Mouse (Mus musculus): Measurements from ENCODE around the gene Sde2. TPM values are rescaled to one million over a fixed set of nuclear protein-coding genes. Genes with fewer than 3 reads are reported as not detected.
A peak's percentile ranks its signal among the peaks of the same experiment; 100 is the strongest.
"Not testable (repeated sequence)": the region's sequence is repeated elsewhere in the genome, so short reads cannot be mapped to it uniquely, and the experiment has no call there.

Sde2 gene
- total RNA-seq, 1 experiment from 2014 or later: 38.8 TPM

DNA sequence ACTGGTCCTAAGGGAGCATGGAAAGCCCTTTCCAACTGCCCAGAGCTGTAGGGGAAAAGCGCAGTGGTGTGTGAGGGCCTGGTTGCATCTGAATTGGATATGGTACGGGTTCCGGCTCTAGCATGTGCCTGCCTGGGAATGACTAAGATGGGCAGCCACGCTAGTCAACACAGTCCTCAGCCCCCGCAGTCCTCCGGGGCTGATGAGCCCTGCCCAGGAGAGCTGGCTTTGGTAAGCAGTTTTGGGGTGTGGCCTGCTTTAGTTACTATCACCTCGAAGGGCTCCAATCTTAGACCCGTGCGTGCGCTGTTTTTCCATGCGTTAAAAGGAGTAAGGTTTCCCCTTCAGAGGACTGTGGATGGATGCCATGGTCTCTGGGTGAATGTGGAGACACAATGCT is 20.8 kb upstream of the Sde2 start:
- ATAC-seq (ENCODE audit: extremely low read depth, insufficient number of reproducible peaks, low FRiP score, poor library complexity, severe bottlenecking): 0 out of 2 replicates have a peak, but pooled peaks have one; percentile 2

DNA sequence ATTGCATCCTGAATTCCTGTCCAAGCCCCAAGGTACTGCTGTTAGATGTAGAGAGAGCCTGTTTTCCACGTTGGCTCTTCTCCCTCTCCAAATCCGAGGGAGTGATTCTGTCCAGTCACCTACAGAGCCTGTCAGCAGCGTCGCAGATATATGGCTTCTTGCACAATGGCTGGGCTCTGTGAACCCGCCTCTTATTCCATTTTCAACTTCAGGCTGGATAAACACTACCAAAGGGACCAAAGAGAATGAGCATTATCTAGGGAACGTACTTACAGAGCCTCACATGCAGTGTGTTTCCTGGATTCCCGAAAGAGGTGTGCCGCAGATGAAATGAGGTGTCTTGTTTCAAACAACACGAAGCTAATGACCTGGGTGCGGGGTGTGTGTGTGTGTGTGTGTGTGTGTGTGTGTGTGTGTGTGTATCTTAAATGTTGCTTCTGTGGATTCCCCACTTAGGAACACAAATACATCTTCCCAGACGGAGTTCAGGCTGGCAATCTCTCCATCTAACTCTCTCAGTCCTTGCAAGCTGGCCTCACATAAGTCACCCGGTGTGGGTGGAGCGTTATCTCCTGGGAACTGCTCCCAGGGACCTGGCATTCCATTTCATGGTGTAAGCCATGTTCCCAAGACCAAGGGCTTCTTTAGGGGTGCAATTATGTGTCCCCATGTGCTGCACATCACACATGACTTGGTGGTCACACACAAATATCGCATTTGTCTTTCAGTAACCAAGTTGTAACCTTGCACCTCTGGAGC is 20.2 kb upstream of the Sde2 start:
- ATAC-seq (ENCODE audit: extremely low read depth, insufficient number of reproducible peaks, low FRiP score, poor library complexity, severe bottlenecking): no peak

DNA sequence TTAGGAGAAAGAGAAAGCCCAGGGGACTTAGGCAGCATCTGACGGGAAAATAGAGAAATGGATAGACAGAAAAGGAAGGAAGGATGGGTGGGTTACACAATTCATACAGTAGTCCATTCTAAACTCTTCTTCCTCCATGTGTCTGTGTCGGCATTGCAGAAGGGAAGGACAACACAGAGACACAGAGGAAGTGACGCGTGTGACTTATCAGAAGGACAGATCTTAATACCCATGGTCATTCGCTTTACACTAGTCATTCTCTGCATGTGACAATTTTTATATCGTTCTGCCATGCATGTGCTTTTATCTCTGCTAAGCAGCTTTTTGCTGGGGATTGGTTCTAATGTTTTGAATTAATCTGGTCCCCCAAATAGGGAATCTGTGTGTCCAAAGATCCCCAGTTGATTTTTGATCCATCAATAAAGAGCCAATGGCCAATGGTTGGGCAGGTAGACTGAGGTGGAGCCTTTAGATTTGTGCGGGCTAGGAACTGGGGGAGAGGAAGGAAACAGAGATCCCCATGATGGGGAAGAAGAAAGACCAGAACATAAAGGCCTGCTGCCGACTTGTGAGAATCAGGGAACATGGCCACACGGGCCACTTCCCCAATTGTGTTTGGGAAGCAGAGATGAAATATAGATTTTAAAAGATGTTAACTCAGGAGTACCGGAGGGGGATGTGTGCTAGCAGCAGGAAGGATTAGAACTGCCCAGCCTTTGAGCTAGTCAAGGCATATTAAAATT is 15.5 kb upstream of the Sde2 start:
- peak; percentile 66; the same call in 1 of the 2 replicates for ATAC-seq (ENCODE audit: extremely low read depth, insufficient number of reproducible peaks, low FRiP score, poor library complexity, severe bottlenecking)

DNA sequence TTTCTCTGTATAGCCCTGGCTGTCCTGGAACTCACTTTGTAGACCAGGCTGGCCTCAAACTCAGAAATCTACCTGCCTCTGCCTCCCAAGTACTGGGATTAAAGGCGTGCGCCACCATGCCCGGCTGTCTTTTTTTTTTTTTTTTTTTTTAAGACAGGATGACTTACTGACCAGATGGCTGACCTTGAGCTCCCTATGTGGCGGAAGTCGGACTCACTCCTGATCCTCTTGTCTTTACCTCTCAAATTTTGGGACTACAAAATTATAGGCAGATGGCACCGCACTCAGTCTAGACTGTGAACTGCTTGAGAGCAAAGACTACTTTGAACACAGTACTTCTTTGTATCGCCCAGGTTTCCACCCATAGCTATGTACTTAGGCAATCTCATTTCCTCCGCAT is 14.5 kb upstream of the Sde2 start:
- not testable (repeated sequence) for ATAC-seq (ENCODE audit: extremely low read depth, insufficient number of reproducible peaks, low FRiP score, poor library complexity, severe bottlenecking)

DNA sequence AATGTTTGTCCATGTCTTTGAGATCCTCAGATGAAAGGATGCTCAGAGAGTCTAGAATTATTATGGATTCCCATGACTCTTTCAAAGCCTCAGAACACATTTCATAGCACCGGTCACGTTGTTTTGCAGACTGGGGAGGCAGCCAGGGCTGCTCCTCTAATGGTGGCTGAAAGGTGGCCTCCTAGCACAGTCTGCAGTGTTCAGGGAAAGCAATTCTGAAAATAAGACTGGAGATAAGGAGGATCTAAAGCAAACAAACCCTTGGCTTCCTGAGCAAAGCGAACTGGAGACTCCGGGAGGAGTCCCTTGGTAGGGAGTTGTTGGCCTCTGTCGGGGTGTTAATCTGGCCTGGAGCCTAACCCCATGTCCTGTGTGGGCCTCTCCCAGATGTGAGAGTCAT is 13.7 kb upstream of the Sde2 start:
- no peak for ATAC-seq (ENCODE audit: extremely low read depth, insufficient number of reproducible peaks, low FRiP score, poor library complexity, severe bottlenecking)

DNA sequence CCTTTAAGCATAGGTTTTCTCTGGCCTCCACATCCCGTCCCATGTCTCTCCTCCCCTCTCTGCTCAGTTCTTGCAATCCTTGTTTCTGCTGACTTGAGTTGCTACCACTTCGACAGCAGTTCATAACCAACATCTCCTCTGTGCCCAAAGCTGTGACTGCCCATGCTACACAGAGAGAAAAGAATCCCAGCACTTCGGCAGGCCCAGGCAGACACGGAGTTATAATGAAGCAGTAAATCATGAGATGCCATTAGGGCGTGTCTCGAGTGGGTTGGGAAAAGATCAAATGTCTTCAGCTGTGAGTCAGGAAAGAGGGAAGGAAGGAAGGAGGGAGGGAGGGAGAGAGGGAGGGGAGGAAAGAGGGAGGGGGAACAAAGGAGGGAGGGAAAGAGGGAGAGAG is 12.9 kb upstream of the Sde2 start:
- ATAC-seq (ENCODE audit: extremely low read depth, insufficient number of reproducible peaks, low FRiP score, poor library complexity, severe bottlenecking): no peak

DNA sequence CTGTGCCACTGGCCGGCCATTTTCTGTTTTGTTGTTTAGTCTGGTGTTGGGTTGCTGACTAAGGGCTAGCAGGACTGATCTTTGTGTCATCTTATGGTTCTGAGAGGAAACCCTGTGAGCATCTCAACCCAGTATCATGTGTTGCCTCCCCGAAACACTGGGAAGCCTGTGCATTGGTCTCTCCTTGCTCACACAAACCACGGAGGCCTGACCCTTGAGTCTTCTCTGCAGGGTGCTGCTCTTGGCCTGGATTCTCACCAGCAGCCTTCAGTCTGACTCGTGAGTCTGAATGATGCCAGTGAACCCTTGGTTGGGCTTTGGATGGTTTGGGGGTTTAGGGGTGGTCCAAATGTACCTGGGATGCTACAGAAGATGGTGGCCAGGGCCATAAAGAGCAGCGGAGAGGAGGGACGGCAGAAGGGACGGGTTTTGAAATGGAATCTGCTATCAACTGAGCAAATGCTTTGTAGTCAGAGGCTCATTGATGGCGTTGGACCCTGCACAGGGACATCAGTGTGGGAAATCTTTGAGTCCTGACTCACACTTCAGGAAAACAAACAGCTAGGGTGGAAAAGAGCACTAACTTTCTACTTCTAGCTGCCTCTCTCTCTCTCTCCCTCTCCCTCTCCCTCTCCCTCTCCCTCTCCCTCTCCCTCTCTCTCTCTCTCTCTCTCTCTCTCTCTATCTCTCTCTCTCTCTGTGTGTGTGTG is 11.6 kb upstream of the Sde2 start:
- ATAC-seq (ENCODE audit: extremely low read depth, insufficient number of reproducible peaks, low FRiP score, poor library complexity, severe bottlenecking): no peak

DNA sequence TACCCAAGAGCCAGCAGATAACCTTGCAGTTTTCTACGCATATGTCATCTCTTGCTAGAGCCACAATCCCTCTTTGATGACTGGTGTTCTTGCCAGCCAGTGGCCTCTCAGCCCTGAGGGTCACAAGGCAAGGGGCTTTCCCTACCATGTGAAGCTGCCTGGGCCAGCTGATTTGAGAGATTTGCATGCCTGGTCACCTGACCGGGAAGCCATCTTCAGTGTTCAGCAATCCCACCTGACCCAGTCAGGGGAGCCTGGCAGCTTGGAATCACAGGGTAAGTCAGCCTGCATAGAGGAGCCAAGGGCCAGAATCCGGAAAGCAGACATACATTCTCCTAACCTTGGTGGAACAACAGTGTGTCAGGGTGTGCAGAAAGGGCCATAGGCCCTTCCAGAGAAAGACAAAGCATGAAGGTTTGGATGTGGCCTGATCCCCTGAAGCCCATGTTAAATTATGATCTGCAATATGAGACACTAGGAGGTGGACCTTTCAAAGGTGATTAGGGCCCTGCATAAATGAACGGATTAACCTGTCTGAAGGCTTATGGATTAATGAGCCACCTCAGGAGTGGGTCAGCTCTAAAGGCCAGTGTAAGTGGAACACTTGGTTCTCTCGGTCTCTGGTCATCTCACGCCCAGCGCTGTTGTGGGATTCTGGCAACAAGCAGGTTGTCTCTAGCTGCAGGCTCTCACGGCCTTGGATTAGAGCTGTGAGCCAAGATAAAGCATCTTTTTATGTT is 9.2 kb upstream of the Sde2 start:
- peak; percentile 26; the same call in 1 of the 2 replicates for ATAC-seq (ENCODE audit: extremely low read depth, insufficient number of reproducible peaks, low FRiP score, poor library complexity, severe bottlenecking)

DNA sequence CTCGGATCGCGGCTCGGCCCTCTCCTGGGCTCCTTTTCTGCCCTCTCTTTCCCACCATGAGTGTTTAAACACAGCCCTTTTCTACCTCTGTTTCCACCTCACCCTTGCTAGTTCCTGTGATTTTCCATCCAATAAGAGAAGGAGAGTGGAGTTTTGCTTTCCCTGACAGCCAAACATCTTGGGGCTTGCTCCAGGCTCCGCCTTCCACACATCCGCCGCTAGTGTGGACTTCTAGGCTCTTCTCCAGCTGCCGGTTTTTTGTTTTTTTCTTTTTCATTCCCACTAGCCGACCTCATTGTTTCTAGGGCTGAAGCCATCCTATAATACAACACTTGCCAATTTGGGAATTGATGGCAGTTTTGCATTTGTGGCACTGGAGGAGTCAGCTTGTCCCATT is 2.8 kb upstream of the Sde2 start:
- no peak for ATAC-seq (ENCODE audit: extremely low read depth, insufficient number of reproducible peaks, low FRiP score, poor library complexity, severe bottlenecking)

DNA sequence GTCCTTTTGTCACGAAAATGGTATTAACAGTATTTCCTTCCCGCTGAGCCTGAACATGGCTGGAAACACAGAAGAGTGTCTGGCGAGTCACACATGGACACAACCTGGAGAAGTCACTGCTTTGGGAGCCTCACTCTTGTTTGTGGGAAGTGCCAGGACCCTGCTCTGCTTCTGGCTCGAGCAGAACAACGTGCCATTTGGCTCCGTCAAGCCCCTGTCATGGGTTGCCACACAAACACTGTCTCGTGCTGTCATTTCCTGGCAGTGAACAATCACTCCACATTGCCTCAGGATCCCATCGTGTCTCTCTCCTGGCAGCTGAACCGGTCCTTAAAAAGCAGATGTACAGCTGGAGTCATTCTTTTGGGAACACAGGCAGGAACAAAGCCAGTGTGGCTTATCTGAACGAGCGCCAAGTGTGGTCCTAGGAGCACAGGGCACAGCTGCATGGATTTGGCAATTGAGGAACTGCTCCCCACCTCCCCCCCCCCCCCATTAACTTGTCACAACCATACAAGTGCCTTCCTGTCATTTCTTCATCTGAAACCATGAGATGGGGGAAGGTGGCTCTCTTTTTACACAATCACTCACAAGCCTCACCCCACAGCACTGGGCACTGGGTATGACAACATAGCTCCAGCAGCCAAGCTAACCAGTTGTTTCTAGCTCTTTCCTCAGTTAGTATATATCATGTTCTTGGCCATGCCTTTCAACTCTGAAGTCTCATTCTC is 2.3 kb upstream of the Sde2 start:
- ATAC-seq (ENCODE audit: extremely low read depth, insufficient number of reproducible peaks, low FRiP score, poor library complexity, severe bottlenecking): peak; percentile 61

DNA sequence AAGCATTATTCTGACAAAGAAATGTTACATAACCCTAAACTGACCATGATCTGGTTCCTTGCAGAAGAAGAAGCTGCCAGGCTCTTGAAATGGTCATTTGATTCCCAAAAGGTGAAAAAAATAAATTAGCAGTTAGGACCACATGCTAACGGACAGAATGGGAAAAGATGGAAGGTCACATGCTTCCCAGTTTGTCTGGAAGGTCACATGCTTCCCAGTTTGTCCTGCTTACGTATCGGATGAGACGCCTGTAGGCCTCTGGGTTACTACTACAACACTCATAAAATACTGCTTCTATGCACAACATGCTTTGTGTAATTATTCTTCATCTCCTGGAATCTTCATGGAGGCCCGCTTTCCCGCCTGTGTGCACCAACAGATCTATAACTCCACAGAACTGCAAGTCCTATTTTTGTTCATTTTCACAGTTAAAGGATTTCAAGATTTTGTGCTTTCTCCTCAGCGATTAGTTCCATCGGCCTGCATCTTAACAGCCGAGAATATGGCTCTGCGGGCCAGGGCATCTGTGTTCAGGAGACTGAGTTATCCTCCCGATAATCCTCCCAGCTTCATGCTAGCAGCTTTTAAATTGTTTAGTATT is 1.1 kb upstream of the Sde2 start:
- ATAC-seq (ENCODE audit: extremely low read depth, insufficient number of reproducible peaks, low FRiP score, poor library complexity, severe bottlenecking): no peak

DNA sequence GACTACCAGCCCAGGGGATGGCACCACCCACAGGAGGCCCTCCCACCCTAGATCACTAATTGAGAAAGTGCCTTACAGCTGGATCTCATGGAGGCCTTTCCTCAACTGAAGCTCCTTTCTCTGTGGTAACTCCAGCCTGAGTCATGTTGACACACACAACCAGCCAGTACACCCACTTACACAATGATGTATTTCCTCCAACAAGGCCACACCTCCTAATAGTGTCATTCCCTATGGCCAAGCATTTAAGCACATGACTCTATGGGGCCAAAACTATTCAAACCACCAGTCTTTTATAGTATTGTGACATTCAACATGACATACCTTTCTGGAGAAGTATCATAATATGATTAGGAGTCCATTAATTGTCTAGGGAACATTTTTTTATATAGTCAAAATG is 7.8 kb downstream of the Sde2 start:
- peak; percentile 83 for ATAC-seq (ENCODE audit: extremely low read depth, insufficient number of reproducible peaks, low FRiP score, poor library complexity, severe bottlenecking)

DNA sequence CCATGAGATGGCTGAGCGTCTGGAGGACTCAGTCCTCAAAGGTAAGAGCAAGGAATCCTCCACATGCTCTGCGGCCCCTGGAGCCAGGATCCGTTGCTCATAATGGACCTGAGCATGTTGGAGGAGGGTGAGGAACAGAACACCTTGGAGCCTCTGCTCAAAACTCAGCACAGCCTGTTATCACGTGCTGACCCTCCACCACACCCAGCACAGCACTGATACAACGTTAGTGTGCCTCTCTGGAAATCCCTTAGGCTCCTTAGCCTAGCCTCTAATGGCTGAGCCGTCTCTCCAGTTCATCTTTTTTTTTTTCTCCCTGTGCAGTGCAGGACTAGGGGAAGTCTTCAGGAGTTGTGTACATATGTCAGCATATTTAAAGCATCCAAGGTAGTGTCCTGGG is 9.1 kb downstream of the Sde2 start:
- ATAC-seq (ENCODE audit: extremely low read depth, insufficient number of reproducible peaks, low FRiP score, poor library complexity, severe bottlenecking): no peak

DNA sequence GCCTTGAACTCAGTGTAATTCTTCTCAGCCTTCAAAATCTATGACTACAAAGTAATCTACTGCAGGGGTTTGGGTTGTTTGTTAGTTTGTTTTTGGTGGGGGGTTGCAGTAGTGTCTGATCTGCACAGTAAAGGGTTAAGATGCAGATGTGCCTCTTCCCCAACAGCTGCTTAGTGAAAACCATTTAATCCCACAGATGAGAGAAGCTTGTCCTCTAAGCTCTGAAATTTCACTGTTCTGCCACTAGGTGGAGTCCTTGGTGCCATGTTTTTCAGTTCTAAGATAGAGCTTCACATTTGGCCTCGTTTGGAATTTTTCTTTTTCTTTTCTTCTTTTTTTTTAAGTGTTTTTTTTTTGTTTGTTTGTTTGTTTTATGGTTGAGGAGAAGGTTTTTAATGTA is 12.7 kb downstream of the Sde2 start:
- ATAC-seq (ENCODE audit: extremely low read depth, insufficient number of reproducible peaks, low FRiP score, poor library complexity, severe bottlenecking): peak; percentile 62; the same call in 1 of the 2 replicates

DNA sequence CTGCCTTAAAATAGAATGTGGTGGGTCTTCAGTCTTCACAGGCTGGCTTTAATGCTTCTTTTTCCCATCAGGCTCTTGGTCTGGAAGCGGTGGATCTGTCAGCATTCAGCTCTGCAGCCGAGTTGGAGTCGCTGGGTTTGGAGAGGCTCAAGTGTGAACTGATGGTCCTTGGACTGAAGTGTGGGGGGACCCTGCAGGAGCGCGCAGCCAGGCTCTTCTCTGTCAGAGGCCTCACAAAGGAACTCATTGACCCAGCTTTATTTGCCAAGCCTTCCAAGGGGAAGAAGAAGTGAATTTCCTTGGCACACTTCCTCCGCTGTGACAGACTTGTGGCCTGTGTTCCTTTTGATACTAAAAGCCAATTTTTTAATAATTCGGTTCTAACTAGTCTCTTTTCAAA is 15.1 kb downstream of the Sde2 start:
- ATAC-seq (ENCODE audit: extremely low read depth, insufficient number of reproducible peaks, low FRiP score, poor library complexity, severe bottlenecking): no peak

DNA sequence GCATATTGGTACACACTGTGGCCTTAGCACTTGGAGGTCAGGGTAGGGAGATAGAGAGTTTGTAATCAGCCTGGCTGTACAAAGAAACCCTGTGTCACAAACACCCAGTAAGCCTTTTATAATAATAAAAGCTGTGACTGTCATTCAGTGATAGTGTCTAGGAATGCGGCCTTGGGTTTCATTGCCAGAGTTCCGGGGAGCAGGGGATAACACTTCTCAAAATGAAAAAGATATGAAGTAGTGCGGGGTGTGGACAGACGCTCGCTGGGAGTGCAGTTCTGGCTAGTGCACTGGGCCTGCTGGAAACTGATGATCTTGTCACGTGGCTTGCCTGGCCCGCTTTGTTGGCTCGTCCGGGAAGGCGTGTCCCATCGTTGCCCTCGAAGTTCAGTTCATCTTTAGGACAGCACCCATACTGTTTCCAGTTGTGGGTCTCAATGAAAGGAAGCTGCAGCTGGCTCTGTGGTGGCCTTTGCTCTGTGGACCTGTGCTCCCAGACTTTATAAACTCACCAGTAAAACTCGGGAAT is 19.3 kb downstream of the Sde2 start:
- no peak for ATAC-seq (ENCODE audit: extremely low read depth, insufficient number of reproducible peaks, low FRiP score, poor library complexity, severe bottlenecking)

DNA sequence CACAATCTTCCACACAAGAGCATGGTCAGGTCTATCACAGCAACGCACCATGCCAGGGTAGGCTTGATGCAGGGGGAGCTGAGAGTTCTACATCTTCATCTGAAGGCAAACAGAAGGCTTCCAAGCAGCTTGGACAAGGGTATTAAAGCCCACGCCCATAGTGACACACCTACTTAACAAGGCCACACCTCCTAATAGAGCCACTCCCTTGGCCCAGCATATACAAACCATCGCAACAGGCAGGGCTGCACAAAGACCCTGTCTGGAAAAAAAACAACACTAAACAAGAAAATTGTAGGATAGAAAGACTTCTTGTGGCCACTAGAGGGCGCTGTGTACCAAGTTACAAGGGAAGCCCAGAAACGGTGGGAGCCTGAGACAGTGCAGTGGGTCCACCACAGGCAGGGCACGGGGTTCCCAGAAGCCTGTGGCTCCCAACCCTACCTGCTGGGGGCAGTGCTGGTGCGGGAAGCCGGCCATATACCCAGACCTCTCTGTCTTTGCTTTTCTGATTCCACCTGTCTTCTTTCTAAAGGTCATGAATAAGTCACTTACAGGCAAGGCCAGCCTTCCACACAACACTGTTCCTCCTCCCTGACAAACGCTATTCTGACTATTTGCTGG is 23.0 kb downstream of the Sde2 start:
- peak; percentile 81 for ATAC-seq (ENCODE audit: extremely low read depth, insufficient number of reproducible peaks, low FRiP score, poor library complexity, severe bottlenecking)

DNA sequence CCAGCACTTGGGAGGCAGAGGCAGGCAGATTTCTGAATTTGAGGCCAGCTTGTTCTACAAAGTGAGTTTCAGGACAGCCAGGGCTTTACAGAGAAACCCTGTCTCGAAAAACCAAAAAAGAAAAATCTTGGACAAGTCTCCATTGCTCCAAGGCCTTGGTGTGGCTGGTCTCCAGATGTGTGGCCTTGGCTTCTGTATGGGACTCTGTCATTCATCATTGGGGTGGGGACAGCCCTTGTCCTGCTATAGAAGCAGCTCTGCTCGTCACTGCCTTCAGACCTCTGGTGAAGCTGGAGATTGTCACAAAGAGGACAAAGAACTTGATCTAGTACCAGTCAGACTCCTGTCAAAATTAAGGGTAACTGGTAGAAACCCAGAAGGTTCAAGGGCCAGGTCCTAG is 23.7 kb downstream of the Sde2 start:
- ATAC-seq (ENCODE audit: extremely low read depth, insufficient number of reproducible peaks, low FRiP score, poor library complexity, severe bottlenecking): no peak
